Mouse (Mus musculus) forebrain, embryonic 13.5 days (tissue): Measurements from ENCODE around the gene Akr7a5. TPM values are rescaled to one million over a fixed set of nuclear protein-coding genes. Genes with fewer than 3 reads are reported as not detected.

ENCODE experiments used
- ATAC-seq: fragments of 200-750 bp; cut with Nextera tagmentation; 2 replicates; pipeline ENCODE4 v1.8.0; 2017
- H3K27ac ChIP-seq: fragments of 300-500 bp; sonication (generic); 2 replicates; pipeline ENCODE4 v1.5.1; 2015; ENCODE audit warnings: inconsistent platforms, mild to moderate bottlenecking, moderate library complexity
- H3K27me3 ChIP-seq: fragments of 300-500 bp; sonication (generic); 2 replicates; pipeline ENCODE4 v1.6.1; 2015; ENCODE audit warnings: mild to moderate bottlenecking, inconsistent platforms
- H3K36me3 ChIP-seq: fragments of 300-500 bp; sonication (generic); 2 replicates; pipeline ENCODE4 v1.6.1; 2015; ENCODE audit warnings: mild to moderate bottlenecking, inconsistent platforms; ENCODE audit not compliant: poor library complexity, severe bottlenecking
- H3K4me1 ChIP-seq: fragments of 300-500 bp; sonication (generic); 2 replicates; pipeline ENCODE4 v1.6.1; 2015; ENCODE audit warnings: inconsistent platforms
- H3K4me2 ChIP-seq: fragments of 300-500 bp; sonication (generic); 2 replicates; pipeline ENCODE4 v1.6.1; 2015; ENCODE audit warnings: inconsistent platforms, mild to moderate bottlenecking, moderate library complexity
- H3K4me3 ChIP-seq: fragments of 300-500 bp; sonication (generic); 2 replicates; pipeline ENCODE4 v1.5.1; 2015; ENCODE audit warnings: mild to moderate bottlenecking, inconsistent platforms
- H3K9ac ChIP-seq: fragments of 300-500 bp; sonication (generic); 2 replicates; pipeline ENCODE4 v1.6.1; 2015; ENCODE audit warnings: mild to moderate bottlenecking, inconsistent platforms
- H3K9me3 ChIP-seq: fragments of 300-500 bp; sonication (generic); replicated peaks from 2 replicates; pipeline ENCODE4 v1.6.1; 2016; ENCODE audit warnings: inconsistent platforms
- WGBS: fragments of 180-500 bp; shearing (Covaris S2); methylation state at CpG from one replicate; pipeline ENCODE4 v1.1.7; 2015; 5-methylcytosine and 5-hydroxymethylcytosine counted together
- polyA plus RNA-seq: library from polyadenylated mRNA; unstranded; fragments of >200 nt; fragmentation: Nextera tagmentation; extraction: Ambion mirVana; gene quantifications from 2 replicates; pipeline ENCODE4 v1.2.1, GENCODE M21; 2015

Gene Akr7a5
- polyA plus RNA-seq, 1 experiment from 2014 or later, result 66.2 TPM

DNA sequence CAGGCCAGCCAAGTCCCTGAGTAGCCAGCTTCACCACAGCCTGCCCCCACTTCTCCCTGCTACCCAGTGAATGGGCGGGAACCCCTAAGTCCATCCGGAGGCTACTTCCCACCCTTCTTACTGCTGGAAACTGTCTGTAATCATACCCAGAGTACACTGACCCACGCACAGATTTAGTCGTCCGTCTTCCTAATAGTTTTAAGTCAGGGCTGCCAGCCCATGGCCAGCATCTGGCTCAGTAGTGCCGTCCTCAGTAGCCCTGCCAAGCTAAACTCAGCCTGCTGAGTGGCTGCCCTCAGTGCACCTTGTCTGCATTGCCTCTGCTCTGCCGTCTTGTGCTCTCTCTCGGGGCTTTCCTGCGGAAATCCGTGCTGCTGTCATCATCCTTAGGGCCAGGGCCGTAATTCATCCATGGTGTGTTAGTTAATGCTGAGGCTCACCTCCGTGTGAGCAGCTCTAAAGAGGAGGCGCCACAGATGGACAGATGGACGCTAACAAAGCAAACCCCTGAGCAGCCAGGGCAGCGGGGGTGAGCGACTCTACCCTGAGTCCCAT is 28.7 kb upstream of the Akr7a5 start:
- no peaks in the 10 kb centered on the region for H3K27me3 ChIP-seq

DNA sequence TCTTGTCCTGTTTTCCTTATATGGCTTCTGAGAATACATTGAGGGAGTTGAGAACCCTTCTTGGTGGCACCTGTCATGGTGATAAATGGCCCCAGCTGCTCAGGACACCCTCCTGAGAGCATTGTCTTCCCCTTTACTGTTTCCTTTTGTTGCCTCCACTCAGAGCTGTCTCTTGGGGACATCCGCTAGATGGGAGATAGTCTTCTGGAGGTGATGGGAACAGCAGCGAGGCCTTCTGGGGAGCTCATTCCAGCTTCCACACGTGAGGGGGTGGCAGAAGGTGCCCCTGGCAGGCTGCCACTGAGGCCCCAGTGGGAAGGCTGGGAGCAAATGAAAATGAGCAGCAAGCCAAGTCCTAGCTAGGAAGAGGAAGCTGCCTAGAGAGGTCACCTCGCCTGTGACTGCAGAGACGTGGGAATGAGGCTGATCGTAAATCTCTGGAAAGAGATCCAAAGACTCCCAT is 27.6 kb upstream of the Akr7a5 start:
- H3K9ac ChIP-seq, result no peak overlapping the region
- WGBS, result 68% methylated on average over 6 of the region's 6 CpGs
- ATAC-seq, result no peak
- no peaks in the 10 kb centered on the region for H3K27me3 ChIP-seq
- H3K4me3 ChIP-seq, result no peak overlapping the region
- peaks cover 77% of the 10 kb centered on the region for H3K36me3 ChIP-seq
- 0 out of 2 replicates have a peak, but pooled peaks cover 4% of the 10 kb centered on the region for H3K4me1 ChIP-seq
- no peak overlapping the region for H3K4me2 ChIP-seq
- no peak overlapping the region for H3K27ac ChIP-seq
- no peaks in the 10 kb centered on the region for H3K9me3 ChIP-seq

More for the DNA sequence above, 28.7 kb upstream of the Akr7a5 start:
- Histone ChIP-seq H3K9me3 (no peaks in the 10 kb centered on the region), H3K36me3 (peaks cover 66% of the 10 kb centered on the region), H3K4me3 (no peak overlapping the region), H3K4me2 (no peak overlapping the region), H3K4me1 (0 out of 2 replicates have a peak, but pooled peaks cover 4% of the 10 kb centered on the region), H3K27ac (no peak overlapping the region), H3K9ac (no peak overlapping the region)
- ATAC-seq, result no peak
- WGBS, result 95% methylated on average over 16 of the region's 16 CpGs

DNA sequence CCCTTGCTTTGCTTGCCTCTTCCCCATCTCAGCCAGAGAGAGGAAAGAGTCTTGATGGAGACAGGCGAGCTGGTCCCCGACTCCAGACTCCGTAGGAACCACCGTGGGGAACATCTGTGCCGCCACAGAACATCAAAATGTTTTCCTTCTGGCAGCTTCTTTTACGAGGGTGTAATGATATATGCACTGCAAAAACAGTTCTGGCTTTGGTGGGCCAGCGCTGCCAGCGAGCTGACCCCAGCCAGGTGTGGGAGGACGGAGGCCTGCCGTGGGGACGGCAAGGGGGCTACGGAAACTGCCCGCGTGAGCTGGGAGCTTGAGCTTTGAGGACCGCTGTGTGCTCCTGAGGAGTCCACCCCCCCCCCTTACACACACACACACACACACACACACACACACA is 25.7 kb upstream of the Akr7a5 start:
- Histone ChIP-seq H3K4me3 (no peak overlapping the region), H3K27me3 (no peaks in the 10 kb centered on the region), H3K4me2 (no peak overlapping the region), H3K36me3 (peaks cover 90% of the 10 kb centered on the region), H3K4me1 (0 out of 2 replicates have a peak, but pooled peaks cover 4% of the 10 kb centered on the region), H3K9me3 (no peaks in the 10 kb centered on the region), H3K9ac (no peak overlapping the region), H3K27ac (no peak overlapping the region)
- no peak for ATAC-seq
- WGBS, result 91% methylated on average over 15 of the region's 15 CpGs

DNA sequence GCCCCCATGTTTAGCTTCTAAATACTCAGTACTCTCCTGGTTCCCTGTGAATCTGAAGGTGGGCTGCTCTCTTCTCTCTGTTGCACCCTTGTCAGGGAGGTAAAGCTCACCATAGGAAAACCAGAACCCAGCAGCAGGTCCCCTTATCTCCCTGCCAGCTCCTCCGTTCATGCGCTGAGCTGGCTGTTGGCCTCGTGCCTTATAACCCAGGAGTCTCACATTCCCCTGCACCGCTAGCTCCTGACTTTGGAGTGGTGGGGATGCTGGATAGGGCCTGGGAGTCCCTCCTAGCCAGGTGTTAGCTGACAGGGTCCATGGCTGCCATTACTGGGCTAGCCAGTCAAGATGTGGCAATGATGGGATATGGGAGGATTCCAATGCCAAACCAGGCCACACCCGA is 24.3 kb upstream of the Akr7a5 start:
- no peak overlapping the region for H3K4me2 ChIP-seq
- 90% methylated on average over 5 of the region's 5 CpGs for WGBS
- no peak overlapping the region for H3K27ac ChIP-seq
- H3K27me3 ChIP-seq, result no peaks in the 10 kb centered on the region
- no peak overlapping the region for H3K9ac ChIP-seq
- H3K4me3 ChIP-seq, result no peak overlapping the region
- peaks cover 90% of the 10 kb centered on the region for H3K36me3 ChIP-seq
- 0 out of 2 replicates have a peak, but pooled peaks cover 4% of the 10 kb centered on the region for H3K4me1 ChIP-seq
- no peaks in the 10 kb centered on the region for H3K9me3 ChIP-seq
- ATAC-seq, result no peak

DNA sequence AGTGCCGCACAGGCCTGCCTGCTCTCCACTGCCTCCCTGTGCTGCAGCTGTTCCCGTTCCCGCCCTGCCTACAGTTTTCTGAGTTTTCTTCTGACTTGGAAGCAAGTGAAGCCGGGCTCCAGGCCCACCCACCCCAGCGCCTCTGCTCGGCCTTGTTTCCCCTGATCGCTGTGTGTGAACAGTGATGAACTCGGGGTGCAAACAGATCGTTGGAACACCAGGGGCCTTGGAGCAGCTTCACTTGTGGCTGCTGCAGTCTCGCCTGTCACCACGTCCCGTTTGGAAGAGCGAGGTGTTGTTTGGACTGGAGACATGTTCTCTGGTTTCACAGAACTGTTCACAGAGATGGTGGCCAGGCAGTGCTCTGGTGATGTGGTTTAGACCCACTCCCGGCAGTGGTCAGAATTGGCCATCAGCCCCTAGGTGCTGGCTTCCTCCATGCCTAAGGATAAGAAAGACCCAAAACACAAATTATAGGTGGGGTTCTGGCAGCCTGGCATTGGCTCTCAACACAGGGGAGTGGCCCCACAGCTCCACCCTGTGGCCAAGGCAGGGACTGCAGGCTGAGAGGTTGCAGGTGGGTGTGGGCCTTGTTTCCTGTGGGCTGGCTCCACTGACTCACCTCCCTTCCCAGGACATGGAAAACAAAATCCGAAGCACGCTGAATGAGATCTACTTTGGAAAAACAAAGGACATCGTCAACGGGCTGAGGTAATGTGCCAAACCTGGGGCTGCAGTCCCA is 23.3 kb upstream of the Akr7a5 start:
- 89% methylated on average over 18 of the region's 18 CpGs for WGBS

DNA sequence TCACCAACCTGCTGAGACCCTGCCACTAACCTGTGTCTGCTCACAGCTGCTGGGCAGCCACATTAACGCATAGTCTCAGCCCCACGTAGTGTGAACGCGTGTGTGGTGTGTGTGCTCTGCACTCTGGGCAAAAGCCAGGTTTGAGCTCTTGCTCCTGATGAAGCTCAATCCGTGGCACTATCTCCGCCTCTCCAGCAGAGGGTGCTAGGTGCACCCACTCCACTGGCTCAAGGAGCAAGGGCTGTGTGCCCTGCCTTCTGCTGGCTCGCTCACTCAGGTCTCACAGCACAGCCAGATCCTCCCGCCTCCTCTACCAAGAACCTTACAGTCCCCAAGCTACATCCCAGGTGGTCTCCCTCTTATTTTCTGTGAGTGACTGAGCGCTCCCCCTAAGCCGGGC is 21.5 kb upstream of the Akr7a5 start:
- H3K27me3 ChIP-seq, result no peaks in the 10 kb centered on the region
- H3K9ac ChIP-seq, result no peak overlapping the region
- ATAC-seq, result peak; percentile 33; the same call in 1 of the 2 replicates
- H3K9me3 ChIP-seq, result no peaks in the 10 kb centered on the region
- H3K4me3 ChIP-seq, result no peak overlapping the region
- H3K4me2 ChIP-seq, result no peak overlapping the region
- peaks cover 74% of the 10 kb centered on the region for H3K36me3 ChIP-seq
- no peak overlapping the region for H3K27ac ChIP-seq
- H3K4me1 ChIP-seq, result no peaks in the 10 kb centered on the region
- WGBS, result 65% methylated on average over 10 of the region's 10 CpGs

More for the DNA sequence above, 23.3 kb upstream of the Akr7a5 start:
- Histone ChIP-seq H3K4me3 (no peak overlapping the region), H3K27ac (no peak overlapping the region), H3K4me2 (no peak overlapping the region), H3K4me1 (0 out of 2 replicates have a peak, but pooled peaks cover 4% of the 10 kb centered on the region), H3K9me3 (no peaks in the 10 kb centered on the region), H3K27me3 (no peaks in the 10 kb centered on the region), H3K9ac (no peak overlapping the region), H3K36me3 (peaks cover 88% of the 10 kb centered on the region)
- ATAC-seq, result no peak

DNA sequence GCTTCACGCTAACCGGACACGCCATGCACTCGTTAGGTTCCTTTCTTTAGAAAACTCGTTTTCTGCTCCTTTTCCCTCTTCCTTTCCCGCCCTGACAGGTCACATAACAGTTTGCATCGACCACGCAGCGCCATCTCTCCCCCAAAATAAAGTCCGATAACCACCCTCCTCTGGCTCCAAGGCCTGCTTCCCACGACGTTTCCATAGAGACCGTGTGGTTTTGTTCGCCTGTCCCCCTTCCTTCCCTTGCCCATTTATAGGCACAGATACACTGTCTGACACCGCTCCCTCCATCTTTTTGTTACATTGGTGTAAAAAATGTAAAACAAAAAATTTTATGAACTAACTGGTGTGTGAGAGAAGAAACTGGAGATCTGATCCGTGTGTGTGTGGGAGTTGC is 19.4 kb upstream of the Akr7a5 start:
- H3K36me3 ChIP-seq, result peaks cover 59% of the 10 kb centered on the region
- no peak overlapping the region for H3K4me3 ChIP-seq
- H3K4me1 ChIP-seq, result no peaks in the 10 kb centered on the region
- H3K4me2 ChIP-seq, result no peak overlapping the region
- H3K9ac ChIP-seq, result no peak overlapping the region
- 75% methylated on average over 16 of the region's 16 CpGs for WGBS
- no peak overlapping the region for H3K27ac ChIP-seq
- no peaks in the 10 kb centered on the region for H3K9me3 ChIP-seq
- no peaks in the 10 kb centered on the region for H3K27me3 ChIP-seq
- ATAC-seq, result no peak

DNA sequence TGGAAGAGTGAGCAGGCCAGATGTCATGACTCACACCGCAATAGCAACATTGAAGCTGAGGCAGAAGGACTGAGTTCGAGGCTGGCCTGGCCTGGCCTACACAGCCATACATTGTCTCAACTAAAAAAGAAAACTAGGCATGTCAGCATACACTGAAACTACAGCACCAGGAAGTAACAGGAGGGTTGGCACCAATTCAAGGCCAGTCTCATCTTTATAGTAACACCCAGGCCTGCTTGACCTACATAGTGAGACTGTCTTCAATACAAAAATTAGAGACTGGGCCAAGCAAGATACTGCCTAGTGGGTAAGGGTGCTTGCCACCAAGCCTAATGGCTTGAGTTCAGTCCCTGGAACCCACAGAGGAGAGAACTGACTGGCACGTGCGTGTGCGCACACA is 18.5 kb upstream of the Akr7a5 start:
- Histone ChIP-seq H3K27ac (no peak overlapping the region), H3K4me1 (no peaks in the 10 kb centered on the region), H3K36me3 (peaks cover 58% of the 10 kb centered on the region), H3K9ac (no peak overlapping the region), H3K4me3 (no peak overlapping the region), H3K27me3 (no peaks in the 10 kb centered on the region), H3K4me2 (no peak overlapping the region), H3K9me3 (no peaks in the 10 kb centered on the region)
- WGBS, result 97% methylated on average over 5 of the region's 5 CpGs
- ATAC-seq, result no peak

DNA sequence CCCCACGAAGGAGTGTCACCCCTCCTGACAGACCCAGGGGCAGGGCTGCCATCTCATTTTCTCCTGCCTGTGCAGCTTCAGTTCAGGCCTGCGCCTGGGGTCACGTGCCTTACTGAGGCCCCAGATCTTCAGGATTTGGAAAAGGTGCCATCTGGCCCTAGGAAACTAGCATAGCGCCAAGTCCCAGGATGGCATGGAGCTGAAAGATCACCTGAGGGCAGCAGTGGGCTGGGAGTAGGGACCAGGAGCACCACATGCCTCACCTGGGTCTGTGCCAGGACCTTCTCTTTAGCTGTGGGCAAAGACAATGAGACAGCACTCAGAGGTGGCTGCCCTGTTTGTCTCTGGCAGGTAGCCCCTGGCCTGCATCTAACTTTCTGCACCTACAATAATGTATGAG is 13.0 kb upstream of the Akr7a5 start:
- 89% methylated on average over 4 of the region's 4 CpGs for WGBS
- Histone ChIP-seq H3K4me2 (no peak overlapping the region), H3K4me1 (no peaks in the 10 kb centered on the region), H3K27ac (no peak overlapping the region), H3K9me3 (no peaks in the 10 kb centered on the region), H3K9ac (no peak overlapping the region), H3K27me3 (no peaks in the 10 kb centered on the region), H3K4me3 (no peak overlapping the region), H3K36me3 (peaks cover 56% of the 10 kb centered on the region)
- ATAC-seq, result no peak

DNA sequence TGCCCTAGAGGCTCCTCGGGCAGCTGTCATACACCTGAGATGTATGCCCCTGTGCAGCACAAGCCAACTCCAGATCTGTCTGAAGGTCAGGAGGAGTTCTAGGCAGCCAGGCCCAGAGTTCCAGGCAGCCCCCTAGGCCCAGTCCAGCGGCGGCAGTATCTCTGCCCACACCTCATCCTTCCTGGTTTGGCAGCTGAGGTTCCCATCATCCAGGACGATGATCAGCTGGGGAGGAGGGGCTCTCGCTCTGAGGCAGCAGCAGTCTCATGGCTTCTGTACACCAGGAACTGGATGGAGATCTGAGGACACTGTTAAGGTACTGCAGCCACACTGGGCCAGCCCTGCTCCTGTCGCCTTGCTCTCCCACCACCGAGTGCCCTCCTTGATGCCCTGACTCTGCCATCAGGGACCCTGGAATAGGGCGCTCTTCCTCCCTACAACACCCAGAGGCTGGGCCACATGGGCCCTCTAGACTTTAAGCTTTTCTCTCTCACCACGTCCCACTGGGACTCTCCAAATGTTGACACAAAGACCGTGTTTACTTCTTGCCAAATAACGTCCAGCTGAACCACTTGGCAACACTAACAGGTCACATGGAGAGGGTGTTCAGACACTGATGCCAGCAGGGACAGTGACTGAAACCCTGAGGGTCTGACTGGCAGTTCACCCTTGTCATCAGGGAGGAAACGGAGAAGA is 11.7 kb upstream of the Akr7a5 start:
- Histone ChIP-seq H3K36me3 (peaks cover 60% of the 10 kb centered on the region), H3K4me1 (no peaks in the 10 kb centered on the region), H3K9me3 (no peaks in the 10 kb centered on the region), H3K9ac (no peak overlapping the region), H3K27me3 (no peaks in the 10 kb centered on the region), H3K4me3 (no peak overlapping the region), H3K4me2 (no peak overlapping the region), H3K27ac (no peak overlapping the region)
- ATAC-seq, result no peak
- 90% methylated on average over 12 of the region's 12 CpGs for WGBS

DNA sequence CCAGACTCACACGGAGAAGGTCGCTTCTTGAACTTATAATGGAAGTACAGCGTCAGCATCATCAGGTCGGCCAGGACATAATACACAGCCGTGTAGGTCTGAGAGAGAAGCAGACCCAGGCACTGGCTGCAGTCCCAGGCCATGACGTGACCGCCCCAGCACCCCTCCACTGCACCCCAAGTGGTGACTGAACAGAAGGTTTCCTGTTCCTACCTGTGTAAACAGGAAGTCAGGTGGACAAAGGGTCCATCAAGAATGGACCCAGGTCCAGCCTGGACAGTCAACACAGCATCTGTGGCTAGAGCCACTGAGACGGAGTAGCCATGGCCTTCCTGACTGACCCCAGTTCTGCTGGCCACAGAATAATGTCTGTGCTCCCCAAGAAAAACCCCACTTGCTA is 8.8 kb upstream of the Akr7a5 start:
- H3K4me2 ChIP-seq, result no peak overlapping the region
- WGBS, result 93% methylated on average over 8 of the region's 8 CpGs
- no peaks in the 10 kb centered on the region for H3K27me3 ChIP-seq
- no peak overlapping the region for H3K27ac ChIP-seq
- no peak overlapping the region for H3K9ac ChIP-seq
- H3K4me1 ChIP-seq, result no peaks in the 10 kb centered on the region
- no peak for ATAC-seq
- no peaks in the 10 kb centered on the region for H3K9me3 ChIP-seq
- peaks cover 70% of the 10 kb centered on the region for H3K36me3 ChIP-seq
- no peak overlapping the region for H3K4me3 ChIP-seq

DNA sequence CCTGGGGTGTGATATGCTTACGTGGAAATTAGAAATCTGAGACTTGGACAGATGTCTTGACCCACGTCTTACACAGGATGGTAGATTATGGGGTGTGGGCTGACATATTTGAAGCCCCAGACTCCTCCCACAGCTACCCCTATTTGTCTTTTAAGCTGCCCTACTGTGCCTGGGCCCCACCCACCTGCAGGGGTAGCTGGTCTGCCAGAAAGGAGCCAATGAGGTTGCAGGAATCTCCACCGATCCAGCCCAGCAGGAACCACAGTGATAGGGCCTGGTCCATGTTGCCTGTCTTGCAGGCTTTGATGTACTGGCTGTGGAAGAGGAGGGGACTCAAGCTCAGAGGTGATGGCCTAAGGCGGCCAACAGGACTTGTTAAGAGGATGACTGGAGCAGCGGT is 8.3 kb upstream of the Akr7a5 start:
- Histone ChIP-seq H3K4me2 (no peak overlapping the region), H3K36me3 (peaks cover 68% of the 10 kb centered on the region), H3K4me3 (no peak overlapping the region), H3K4me1 (no peaks in the 10 kb centered on the region), H3K27me3 (no peaks in the 10 kb centered on the region), H3K9me3 (no peaks in the 10 kb centered on the region), H3K27ac (no peak overlapping the region), H3K9ac (no peak overlapping the region)
- ATAC-seq, result no peak
- WGBS, result 65% methylated on average over 5 of the region's 5 CpGs
